Mouse (Mus musculus): ENCODE results near the gene Txndc12.

GRCm38 (mm10) chr4:108890876-108891275 is 56.5 kb downstream of the Txndc12 start:
- TF ChIP-seq CTCF (IDR thresholded peaks at IDR 0.05; ENCODE audit: borderline replicate concordance, extremely low read depth, insufficient read depth, insufficient read length) (no peak), POLR2A (IDR thresholded peaks at IDR 0.05; ENCODE audit: borderline replicate concordance, extremely low read depth, insufficient read depth, insufficient read length, poor library complexity, severe bottlenecking) (no peak)
